In genomic region chr6:92944048-92944685, GRCm38 (mm10) we compare ENCODE assay signal across 8 mouse cellular contexts. TPM values are rescaled to one million over a fixed set of nuclear protein-coding genes. Genes with fewer than 3 reads are reported as not detected.
DNase-seq lines count a peak whose midpoint lies in the region; ATAC-seq lines count a peak whose summit lies in the region.

No protein-coding gene starts in this region.

- H3K4me2 ChIP-seq in lung, embryonic 16.5 days (ENCODE audit: low read depth, low read length): peak overlapping the region; percentile 71
- peak overlapping the region; percentile 95 for H3K4me2 ChIP-seq in heart, embryonic 12.5 days
- H3K4me2 ChIP-seq in liver, embryonic 12.5 days: peak overlapping the region; percentile 62
- peak overlapping the region; percentile 89 for H3K4me2 ChIP-seq in stomach, embryonic 15.5 days

- peak overlapping the region; percentile 98 for H3K27ac ChIP-seq in lung, embryonic 16.5 days (ENCODE audit: low read length)
- H3K27ac ChIP-seq in heart, embryonic 12.5 days (ENCODE audit: poor library complexity, severe bottlenecking): peak overlapping the region; percentile 96; the same call in 1 of the 2 replicates
- no peak overlapping the region for H3K27ac ChIP-seq in liver, embryonic 12.5 days
- peak overlapping the region; percentile 89; the same call in 1 of the 2 replicates for H3K27ac ChIP-seq in stomach, embryonic 15.5 days

- peak overlapping the region; percentile 75 for H3K4me3 ChIP-seq in lung, embryonic 16.5 days (ENCODE audit: low read length)
- peak overlapping the region; percentile 76 for H3K4me3 ChIP-seq in heart, embryonic 12.5 days
- H3K4me3 ChIP-seq in liver, embryonic 12.5 days: no peak overlapping the region; the same call in 1 of the 2 replicates
- H3K4me3 ChIP-seq in stomach, embryonic 15.5 days (replicated peaks): peak overlapping the region; percentile 69

- H3K9ac ChIP-seq in lung, embryonic 16.5 days (ENCODE audit: low read length): peak overlapping the region; percentile 90
- peak overlapping the region; percentile 86 for H3K9ac ChIP-seq in heart, embryonic 12.5 days
- H3K9ac ChIP-seq in liver, embryonic 12.5 days: no peak overlapping the region
- no peak overlapping the region for H3K9ac ChIP-seq in stomach, embryonic 15.5 days

- H3K27me3 ChIP-seq in lung, embryonic 16.5 days (ENCODE audit: control insufficient read depth, insufficient read depth, low read depth, low read length): no peaks in the 10 kb centered on the region
- no peaks in the 10 kb centered on the region for H3K27me3 ChIP-seq in heart, embryonic 12.5 days (replicated peaks)
- peaks cover 70% of the 10 kb centered on the region for H3K27me3 ChIP-seq in liver, embryonic 12.5 days (replicated peaks)
- no peaks in the 10 kb centered on the region for H3K27me3 ChIP-seq in stomach, embryonic 15.5 days (replicated peaks)

- peaks cover 9% of the 10 kb centered on the region for H3K4me1 ChIP-seq in lung, embryonic 16.5 days (replicated peaks; ENCODE audit: control insufficient read depth, insufficient read depth, low read length)
- peaks cover 18% of the 10 kb centered on the region for H3K4me1 ChIP-seq in heart, embryonic 12.5 days (replicated peaks)
- 0 out of 2 replicates have a peak, but pooled peaks cover 4% of the 10 kb centered on the region for H3K4me1 ChIP-seq in liver, embryonic 12.5 days
- peaks cover 6% of the 10 kb centered on the region; the same call in 1 of the 2 replicates for H3K4me1 ChIP-seq in stomach, embryonic 15.5 days

- no peak for DNase-seq in lung, postnatal 4 days
- no peak for DNase-seq in spleen, adult 12 weeks (ENCODE audit: low spot score)
- no peak for DNase-seq in urinary bladder, postnatal 14 days (ENCODE audit: low spot score)

- H3K9me3 ChIP-seq in lung, embryonic 16.5 days (ENCODE audit: control insufficient read depth, low read length): peaks cover 7% of the 10 kb centered on the region; the same call in 1 of the 2 replicates
- H3K9me3 ChIP-seq in heart, embryonic 12.5 days (replicated peaks): peaks cover 8% of the 10 kb centered on the region
- 0 out of 2 replicates have a peak, but pooled peaks cover 8% of the 10 kb centered on the region for H3K9me3 ChIP-seq in liver, embryonic 12.5 days (replicated peaks)
- H3K9me3 ChIP-seq in stomach, embryonic 15.5 days: no peaks in the 10 kb centered on the region

- no peak for ATAC-seq in lung, embryonic 16.5 days (ENCODE audit: low read depth)
- ATAC-seq in heart, embryonic 12.5 days (ENCODE audit: insufficient number of reproducible peaks, low FRiP score): no peak
- no peak for ATAC-seq in liver, embryonic 12.5 days
- no peak for ATAC-seq in stomach, embryonic 15.5 days (ENCODE audit: insufficient read depth, low FRiP score, low read depth)
- no peak for ATAC-seq in monocyte, adult 5-6 weeks (replicated peaks; ENCODE audit: insufficient number of reproducible peaks, low FRiP score, low TSS enrichment, poor library complexity, severe bottlenecking)

- 7% methylated on average over 14 of the region's 14 CpGs for WGBS in lung, embryonic 16.5 days
- WGBS in heart, embryonic 12.5 days: 2% methylated on average over 14 of the region's 14 CpGs
- WGBS in liver, embryonic 12.5 days (ENCODE audit: insufficient replicate concordance): 8% methylated on average over 14 of the region's 14 CpGs
- 17% methylated on average over 14 of the region's 14 CpGs for WGBS in stomach, embryonic 15.5 days

- H3K36me3 ChIP-seq in lung, embryonic 16.5 days (ENCODE audit: control insufficient read depth, insufficient read depth, low read length): no peaks in the 10 kb centered on the region
- H3K36me3 ChIP-seq in heart, embryonic 12.5 days: no peaks in the 10 kb centered on the region
- H3K36me3 ChIP-seq in liver, embryonic 12.5 days: no peaks in the 10 kb centered on the region
- H3K36me3 ChIP-seq in stomach, embryonic 15.5 days: no peaks in the 10 kb centered on the region

RNA-seq across cellular contexts. Expression of gene Adamts9, which starts 0.9 kb away (rescaled TPM):
- polyA plus RNA-seq in lung, embryonic 16.5 days (2015; fragmentation: Nextera tagmentation; extraction: Ambion mirVana): 13.8 and 16.2 TPM in 2 replicates
- 6.4 and 7.0 TPM in 2 replicates for polyA plus RNA-seq in heart, embryonic 12.5 days (2016; fragmentation: Nextera tagmentation; extraction: Ambion mirVana)
- 2.0 and 2.3 TPM in 2 replicates for polyA plus RNA-seq in liver, embryonic 12.5 days (2016; fragmentation: Nextera tagmentation; extraction: Ambion mirVana)
- polyA plus RNA-seq in stomach, embryonic 15.5 days (2015; fragmentation: Nextera tagmentation; extraction: Ambion mirVana): 30.6 and 45.2 TPM in 2 replicates
- total RNA-seq in monocyte, adult 5-6 weeks (2017): 0.10 to 0.29 TPM in 2 of 3 replicates, not detected in the other

Comparison
In these comparisons a context has a peak if more than half of its experiments do, and no peak if none do; other contexts are left out.
1. H3K9ac ChIP-seq: peak in lung, embryonic 16.5 days (single experiment) and heart, embryonic 12.5 days (single experiment); none in liver, embryonic 12.5 days (single experiment) and stomach, embryonic 15.5 days (single experiment).
2. Peak in every context shown above with its lines, with median percentiles within 50 percentile points of each other: H3K4me2 ChIP-seq.